Mouse (Mus musculus): ENCODE data around the gene Galnt2. TPM values are rescaled to one million over a fixed set of nuclear protein-coding genes. Genes with fewer than 3 reads are reported as not detected.

The Galnt2 gene
- polyA plus RNA-seq, 1 experiment from 2014 or later, result 44.0 TPM

DNA sequence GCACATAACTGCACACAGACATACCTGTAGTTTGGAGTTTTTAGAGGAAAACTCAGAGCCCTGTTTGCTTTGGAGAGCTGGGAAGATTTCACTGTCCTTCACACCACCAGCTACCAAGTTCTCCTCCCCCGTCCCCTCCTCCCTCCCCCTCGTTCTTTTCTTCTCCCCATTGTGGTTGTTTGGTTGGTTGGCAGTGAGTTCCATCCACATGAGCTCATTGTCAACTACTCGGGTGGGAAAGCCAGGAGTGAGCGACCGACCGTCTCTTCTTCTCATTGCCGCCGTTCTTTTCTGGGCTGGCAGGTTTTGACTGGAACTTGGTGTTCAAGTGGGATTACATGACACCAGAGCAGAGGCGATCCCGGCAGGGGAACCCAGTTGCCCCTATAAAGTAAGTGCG lies 100.5 kb downstream of the Galnt2 start:
- Histone ChIP-seq H3K9ac (ENCODE audit: low read depth, low read length) (no peak overlapping the region), H3K4me3 (ENCODE audit: low read depth, low read length) (no peak overlapping the region), H3K27me3 (replicated peaks; ENCODE audit: control insufficient read depth, insufficient read depth, low read length) (no peaks in the 10 kb centered on the region), H3K9me3 (ENCODE audit: control insufficient read depth) (no peaks in the 10 kb centered on the region), H3K4me1 (replicated peaks; ENCODE audit: control insufficient read depth, insufficient read depth, low read length) (no peaks in the 10 kb centered on the region), H3K27ac (ENCODE audit: low read depth, low read length) (no peak overlapping the region), H3K36me3 (ENCODE audit: control insufficient read depth, insufficient read depth) (peaks cover 79% of the 10 kb centered on the region), H3K4me2 (replicated peaks; ENCODE audit: low read depth) (no peak overlapping the region)
- TF ChIP-seq CTCF (IDR thresholded peaks at IDR 0.05; ENCODE audit: low read depth), result no peak
- ATAC-seq, result no peak
- 81% methylated on average over 11 of the region's 11 CpGs for WGBS

DNA sequence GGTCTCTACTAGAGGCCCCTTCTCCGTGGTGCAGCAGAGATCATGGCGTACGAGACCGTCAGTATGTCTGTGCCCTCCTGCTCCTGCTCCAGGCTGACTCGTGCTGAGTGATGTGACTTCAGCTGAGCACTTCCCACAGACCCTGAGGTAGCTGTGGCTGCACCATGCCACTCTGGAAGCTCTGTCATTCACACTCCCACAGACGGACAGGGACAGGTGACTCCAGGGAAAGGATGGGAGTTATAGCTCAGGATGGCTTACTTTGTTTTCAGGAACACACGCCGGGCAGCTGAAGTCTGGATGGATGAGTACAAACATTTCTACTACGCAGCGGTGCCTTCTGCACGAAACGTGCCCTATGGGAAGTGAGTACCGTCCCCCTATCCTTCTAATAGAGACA lies 105.1 kb downstream of the Galnt2 start:
- WGBS, result 93% methylated on average over 13 of the region's 13 CpGs
- H3K9me3 ChIP-seq (ENCODE audit: control insufficient read depth), result no peaks in the 10 kb centered on the region
- no peak for ATAC-seq
- H3K4me3 ChIP-seq (ENCODE audit: low read depth, low read length), result no peak overlapping the region
- H3K36me3 ChIP-seq (ENCODE audit: control insufficient read depth, insufficient read depth), result peaks cover 86% of the 10 kb centered on the region
- H3K4me1 ChIP-seq (replicated peaks; ENCODE audit: control insufficient read depth, insufficient read depth, low read length), result no peaks in the 10 kb centered on the region
- no peak overlapping the region for H3K27ac ChIP-seq (ENCODE audit: low read depth, low read length)
- H3K27me3 ChIP-seq (replicated peaks; ENCODE audit: control insufficient read depth, insufficient read depth, low read length), result no peaks in the 10 kb centered on the region
- TF ChIP-seq CTCF (IDR thresholded peaks at IDR 0.05; ENCODE audit: low read depth), result no peak
- H3K4me2 ChIP-seq (replicated peaks; ENCODE audit: low read depth), result no peak overlapping the region
- H3K9ac ChIP-seq (ENCODE audit: low read depth, low read length), result no peak overlapping the region

DNA sequence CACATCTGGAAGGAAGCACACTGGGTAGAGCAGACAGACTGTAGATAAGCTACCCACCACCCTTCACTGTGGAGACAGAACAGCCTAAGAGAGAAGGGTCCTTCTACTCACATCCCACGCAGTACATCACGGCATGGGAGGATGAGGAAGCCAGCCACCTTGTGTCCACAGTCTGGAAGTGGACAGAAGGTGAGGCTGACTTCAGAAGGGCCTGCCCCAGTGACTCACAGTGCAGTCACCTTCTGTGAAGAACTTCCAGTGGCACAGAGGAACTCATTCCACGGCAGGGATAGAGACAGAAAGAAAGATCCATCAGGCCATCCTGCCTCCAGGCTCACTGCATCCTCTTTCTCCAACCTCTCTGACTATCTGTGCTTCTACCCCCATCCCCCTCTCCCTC lies 108.6 kb downstream of the Galnt2 start:
- no peak for ATAC-seq
- Histone ChIP-seq H3K27me3 (replicated peaks; ENCODE audit: control insufficient read depth, insufficient read depth, low read length) (no peaks in the 10 kb centered on the region), H3K4me1 (replicated peaks; ENCODE audit: control insufficient read depth, insufficient read depth, low read length) (no peaks in the 10 kb centered on the region), H3K9me3 (ENCODE audit: control insufficient read depth) (no peaks in the 10 kb centered on the region), H3K27ac (ENCODE audit: low read depth, low read length) (no peak overlapping the region), H3K36me3 (ENCODE audit: control insufficient read depth, insufficient read depth) (peaks cover 85% of the 10 kb centered on the region; the same call in 1 of the 2 replicates), H3K4me2 (replicated peaks; ENCODE audit: low read depth) (no peak overlapping the region), H3K4me3 (ENCODE audit: low read depth, low read length) (no peak overlapping the region), H3K9ac (ENCODE audit: low read depth, low read length) (no peak overlapping the region)
- TF ChIP-seq CTCF (IDR thresholded peaks at IDR 0.05; ENCODE audit: low read depth), result no peak
- 92% methylated on average over 3 of the region's 3 CpGs for WGBS

DNA sequence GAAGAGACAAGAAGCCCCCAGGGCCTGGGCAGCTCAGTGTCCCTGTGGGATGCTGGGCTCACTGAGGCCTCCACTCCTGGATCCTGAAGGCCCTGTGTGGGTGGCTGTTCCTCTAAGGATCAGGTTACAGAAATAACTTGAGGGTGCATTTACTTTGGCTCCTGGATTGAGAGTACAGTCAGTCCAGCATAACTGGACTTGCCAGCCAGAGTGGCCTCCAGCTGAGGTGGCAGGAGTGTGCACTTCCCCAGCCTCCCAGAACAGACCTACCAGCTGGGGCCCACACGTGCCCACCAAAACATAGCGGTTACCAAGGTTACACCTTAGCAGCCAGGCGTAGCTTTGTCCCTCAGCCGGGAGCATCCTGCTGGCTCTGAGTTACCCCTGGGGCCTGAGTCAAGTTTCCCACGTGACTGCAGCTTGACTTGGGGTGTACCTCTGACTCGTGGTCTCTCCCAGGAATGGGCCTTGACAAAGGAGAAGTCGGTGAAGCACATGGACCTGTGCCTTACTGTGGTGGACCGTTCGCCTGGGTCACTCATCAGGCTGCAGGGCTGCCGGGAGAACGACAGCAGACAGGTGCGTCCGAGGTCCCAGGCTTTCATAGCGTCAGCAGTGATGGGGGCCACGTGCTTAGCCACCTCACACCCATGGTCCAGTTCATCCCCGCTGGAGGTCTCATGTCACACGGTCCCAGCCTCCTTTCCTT lies 109.3 kb downstream of the Galnt2 start:
- Histone ChIP-seq H3K4me1 (replicated peaks; ENCODE audit: control insufficient read depth, insufficient read depth, low read length) (no peaks in the 10 kb centered on the region), H3K27me3 (replicated peaks; ENCODE audit: control insufficient read depth, insufficient read depth, low read length) (no peaks in the 10 kb centered on the region), H3K27ac (ENCODE audit: low read depth, low read length) (no peak overlapping the region), H3K36me3 (ENCODE audit: control insufficient read depth, insufficient read depth) (peaks cover 81% of the 10 kb centered on the region; the same call in 1 of the 2 replicates), H3K9me3 (ENCODE audit: control insufficient read depth) (no peaks in the 10 kb centered on the region), H3K4me2 (replicated peaks; ENCODE audit: low read depth) (no peak overlapping the region), H3K9ac (ENCODE audit: low read depth, low read length) (no peak overlapping the region), H3K4me3 (ENCODE audit: low read depth, low read length) (no peak overlapping the region)
- no peak for TF ChIP-seq CTCF (IDR thresholded peaks at IDR 0.05; ENCODE audit: low read depth)
- WGBS, result 84% methylated on average over 17 of the region's 17 CpGs
- ATAC-seq, result no peak

DNA sequence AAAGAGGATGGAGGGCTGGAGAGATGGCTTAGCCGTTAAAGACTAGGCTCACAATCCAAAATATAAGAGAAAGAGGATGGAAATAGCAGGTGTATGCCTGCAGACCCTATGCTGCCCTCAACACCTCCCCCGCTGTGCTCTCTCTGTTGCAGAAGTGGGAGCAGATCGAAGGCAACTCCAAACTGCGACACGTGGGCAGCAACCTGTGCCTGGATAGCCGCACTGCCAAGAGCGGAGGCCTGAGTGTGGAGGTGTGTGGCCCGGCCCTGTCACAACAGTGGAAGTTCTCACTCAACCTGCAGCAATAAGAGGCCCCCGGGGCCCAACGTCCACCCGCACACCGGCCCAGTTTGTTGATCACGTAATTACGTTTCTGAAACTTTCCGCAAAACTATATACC lies 112.0 kb downstream of the Galnt2 start:
- H3K9me3 ChIP-seq (ENCODE audit: control insufficient read depth), result no peaks in the 10 kb centered on the region
- TF ChIP-seq CTCF (IDR thresholded peaks at IDR 0.05; ENCODE audit: low read depth), result no peak
- H3K9ac ChIP-seq (ENCODE audit: low read depth, low read length), result no peak overlapping the region
- H3K4me1 ChIP-seq (replicated peaks; ENCODE audit: control insufficient read depth, insufficient read depth, low read length), result no peaks in the 10 kb centered on the region
- no peak for ATAC-seq
- H3K27ac ChIP-seq (ENCODE audit: low read depth, low read length), result no peak overlapping the region
- peaks cover 56% of the 10 kb centered on the region; the same call in 1 of the 2 replicates for H3K36me3 ChIP-seq (ENCODE audit: control insufficient read depth, insufficient read depth)
- H3K4me3 ChIP-seq (ENCODE audit: low read depth, low read length), result no peak overlapping the region
- no peak overlapping the region for H3K4me2 ChIP-seq (replicated peaks; ENCODE audit: low read depth)
- H3K27me3 ChIP-seq (replicated peaks; ENCODE audit: control insufficient read depth, insufficient read depth, low read length), result no peaks in the 10 kb centered on the region
- 94% methylated on average over 15 of the region's 15 CpGs for WGBS

DNA sequence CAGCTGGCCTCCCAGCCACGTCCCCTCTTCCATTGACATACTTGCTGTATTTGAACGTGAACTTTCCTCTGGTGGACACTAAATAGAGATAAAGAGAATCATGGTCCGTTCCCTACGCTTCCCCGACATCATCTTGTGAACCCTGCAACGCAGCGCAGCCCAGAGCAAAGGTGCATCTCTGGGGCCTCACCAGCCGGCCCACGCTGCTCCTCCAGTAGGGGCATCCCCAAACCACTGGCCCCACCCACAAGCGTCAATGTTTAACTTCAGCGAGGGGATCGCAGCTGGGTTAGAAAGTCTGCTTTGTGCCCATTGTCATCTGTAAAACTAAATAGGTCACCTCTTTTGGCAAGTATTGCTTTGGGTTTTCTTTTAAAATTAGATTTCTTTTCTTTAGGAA lies 112.8 kb downstream of the Galnt2 start:
- Histone ChIP-seq H3K4me1 (replicated peaks; ENCODE audit: control insufficient read depth, insufficient read depth, low read length) (no peaks in the 10 kb centered on the region), H3K4me3 (ENCODE audit: low read depth, low read length) (no peak overlapping the region), H3K9me3 (ENCODE audit: control insufficient read depth) (no peaks in the 10 kb centered on the region), H3K27me3 (replicated peaks; ENCODE audit: control insufficient read depth, insufficient read depth, low read length) (no peaks in the 10 kb centered on the region), H3K36me3 (ENCODE audit: control insufficient read depth, insufficient read depth) (peaks cover 52% of the 10 kb centered on the region; the same call in 1 of the 2 replicates), H3K27ac (ENCODE audit: low read depth, low read length) (no peak overlapping the region), H3K4me2 (replicated peaks; ENCODE audit: low read depth) (no peak overlapping the region; the same call in 1 of the 2 replicates), H3K9ac (ENCODE audit: low read depth, low read length) (no peak overlapping the region)
- 42% methylated on average over 12 of the region's 12 CpGs for WGBS
- ATAC-seq, result peak; percentile 53
- TF ChIP-seq CTCF (IDR thresholded peaks at IDR 0.05; ENCODE audit: low read depth), result no peak
